Mouse (Mus musculus) kidney, adult 11 months (tissue): ENCODE measurements around the gene Otop1.

Source experiments
- DNase-seq: peaks from one replicate; pipeline ENCODE4 v3.0.0; 2022

Gene Otop1

GRCm38 (mm10) chr5:38302651-38303050 lies 26.9 kb downstream of the Otop1 start:
- no peak for DNase-seq

- DNase-seq = no peak
Measured at GRCm38 (mm10) chr5:38305241-38305640, 29.5 kb downstream of the Otop1 start.

GRCm38 (mm10) chr5:38307255-38308101 lies 31.7 kb downstream of the Otop1 start:
- peak; percentile 81 for DNase-seq

GRCm38 (mm10) chr5:38308873-38309272 lies 33.1 kb downstream of the Otop1 start:
- DNase-seq = peak; percentile 43

- no peak for DNase-seq
Measured at GRCm38 (mm10) chr5:38309795-38310194, 34.0 kb downstream of the Otop1 start.

- DNase-seq = no peak
Measured at GRCm38 (mm10) chr5:38318966-38319786, 43.4 kb downstream of the Otop1 start, which contains the start of gene Drd5. Gene Drd5, plus strand, starts transcription at chr5:38319367.

- no peak for DNase-seq
Measured at GRCm38 (mm10) chr5:38333381-38333780, 57.6 kb downstream of the Otop1 start.

- DNase-seq = no peak
Measured at GRCm38 (mm10) chr5:38334582-38334981, 58.8 kb downstream of the Otop1 start.

- DNase-seq = no peak
Measured at GRCm38 (mm10) chr5:38343101-38343500, 67.3 kb downstream of the Otop1 start.

GRCm38 (mm10) chr5:38346646-38347432 lies 71.1 kb downstream of the Otop1 start:
- no peak for DNase-seq

GRCm38 (mm10) chr5:38350351-38350929 lies 74.7 kb downstream of the Otop1 start:
- DNase-seq = no peak
